Mouse (Mus musculus) lung, postnatal 25 days (tissue): ENCODE measurements around the gene Tbk1.

ENCODE experiments used
- DNase-seq: peaks from one replicate; pipeline ENCODE4 v3.0.0; 2022; ENCODE audit warnings: low spot score

Gene Tbk1

DNA sequence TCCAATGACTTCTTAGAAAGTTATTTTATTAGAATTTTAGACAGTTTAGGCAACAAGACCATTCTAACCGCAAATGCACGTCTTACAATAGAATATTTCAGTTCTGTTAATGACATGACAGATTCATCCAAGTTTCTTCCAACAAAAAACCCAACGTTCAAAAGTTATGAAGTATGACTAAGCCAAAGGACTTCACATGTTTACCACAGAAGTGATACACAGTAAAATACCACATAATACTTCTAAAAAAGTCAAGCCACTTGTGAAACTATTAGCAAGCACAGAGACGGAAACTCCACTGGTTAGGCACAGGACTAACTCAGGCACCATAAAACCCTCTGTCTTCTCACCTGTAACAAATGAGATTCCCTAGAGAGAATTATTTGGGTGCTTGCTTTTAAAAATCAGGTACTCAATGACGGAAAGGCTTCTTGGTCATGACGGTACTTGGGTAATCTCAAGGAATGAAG, 819 bp upstream of the Tbk1 start:
- DNase-seq = no peak

DNA sequence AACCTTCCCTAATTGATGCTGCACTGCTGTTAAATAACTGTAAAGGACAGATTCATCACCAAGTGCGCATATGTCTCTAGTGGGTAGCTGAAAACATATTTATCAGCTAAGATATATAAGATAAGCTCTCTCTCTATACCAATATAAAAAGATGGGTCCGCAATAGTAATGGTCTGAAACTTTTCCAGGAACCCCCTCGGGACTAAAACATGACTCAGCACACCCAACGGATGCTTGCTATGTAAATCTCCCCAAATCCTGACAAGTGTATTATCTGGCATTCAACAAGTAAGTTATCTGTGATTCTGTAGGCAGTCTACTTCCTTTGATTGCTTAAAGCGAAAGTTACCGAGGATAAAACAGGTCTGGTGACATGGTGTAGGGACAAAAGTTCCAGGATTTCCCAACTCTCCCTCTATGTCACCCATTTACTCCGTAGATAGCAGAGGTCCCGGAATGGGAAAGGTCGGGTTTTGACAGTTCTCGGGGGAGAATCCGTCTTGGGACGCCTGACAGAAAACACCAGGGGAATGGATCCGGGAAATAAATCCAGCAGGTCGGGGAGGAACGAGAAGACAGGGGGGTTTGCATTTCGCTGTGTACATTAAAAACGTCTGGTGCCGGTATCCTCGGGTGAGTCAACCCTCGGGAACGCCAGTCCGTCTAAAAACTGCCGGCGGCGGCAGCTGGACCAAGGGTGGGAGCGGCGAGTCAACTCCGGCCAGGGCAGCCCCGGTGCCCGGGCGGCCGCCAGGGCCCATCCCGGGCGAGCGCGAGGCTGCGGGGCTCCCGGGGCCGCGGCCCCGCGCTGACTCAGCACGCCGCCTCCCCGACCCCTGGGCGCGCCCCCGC, 570 bp downstream of the Tbk1 start:
- DNase-seq = no peak

DNA sequence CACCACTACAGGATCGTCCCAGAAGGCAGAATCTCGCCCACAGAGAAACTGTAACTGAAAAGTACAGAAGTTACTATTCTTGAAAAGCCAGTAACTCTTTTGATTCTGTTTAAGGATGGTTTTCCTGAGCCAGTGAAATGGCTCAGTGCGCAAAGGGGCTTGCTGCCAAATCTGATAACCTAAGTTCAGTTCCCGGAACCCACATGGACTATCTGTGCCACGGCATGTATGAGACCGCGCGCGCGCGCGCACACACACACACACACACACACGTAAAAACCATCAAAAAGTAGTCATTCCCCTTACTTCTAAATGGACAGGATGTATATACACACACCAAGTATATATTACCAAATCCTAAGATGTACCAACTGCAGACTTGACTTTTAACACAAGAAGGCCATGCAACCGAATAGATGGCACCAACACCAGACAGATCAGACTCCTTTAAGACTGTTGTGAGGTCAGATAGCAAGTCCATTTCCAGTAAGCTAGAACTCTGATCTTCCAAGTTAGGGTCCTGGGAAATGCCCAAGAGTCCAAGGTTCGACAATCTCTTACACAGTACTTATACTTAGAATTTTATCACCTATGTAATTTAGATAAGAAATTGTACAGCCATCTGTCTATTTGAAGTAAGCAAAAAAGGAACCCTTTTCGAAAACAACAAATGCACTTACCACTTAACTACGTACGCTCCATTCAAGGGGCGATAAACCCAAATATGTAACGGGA, 1.4 kb downstream of the Tbk1 start:
- no peak for DNase-seq

DNA sequence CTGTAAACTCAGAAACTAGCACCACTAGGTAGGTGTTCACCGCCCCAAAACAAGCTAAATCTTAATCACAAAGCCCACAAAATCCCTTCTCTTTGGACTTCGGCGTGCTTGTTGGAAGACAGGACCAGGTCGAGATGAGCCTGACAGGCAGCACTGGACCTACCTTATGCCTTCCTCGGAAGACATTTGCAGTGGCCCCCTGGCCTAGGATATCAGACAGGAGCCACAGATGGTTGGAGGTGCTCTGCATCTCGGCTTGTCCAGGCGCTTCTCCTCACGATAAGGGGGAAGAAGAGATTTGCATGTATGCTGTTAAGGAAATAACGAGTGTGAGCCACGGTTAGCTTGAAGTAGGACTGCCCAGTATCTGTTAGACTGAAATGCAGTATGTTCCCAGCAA, 2.6 kb downstream of the Tbk1 start:
- DNase-seq = no peak

DNA sequence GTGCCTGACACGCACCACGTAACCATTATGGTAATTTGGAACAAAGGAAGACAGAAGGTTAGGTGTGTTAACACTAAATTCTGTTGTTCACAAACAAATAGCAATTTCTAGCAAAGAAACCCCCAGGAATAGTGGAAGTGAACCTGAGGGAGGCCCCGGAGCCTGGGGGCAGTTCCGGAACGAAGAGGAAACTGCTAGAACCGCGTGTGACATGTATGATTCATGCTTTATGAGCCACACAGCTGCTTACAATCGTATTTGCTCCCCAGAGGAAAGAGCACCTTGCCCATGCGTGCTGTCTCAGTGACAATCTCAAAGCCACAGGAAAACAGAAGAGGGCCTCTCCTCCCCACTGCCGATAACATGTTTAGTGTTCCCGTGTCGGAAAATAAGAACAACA, 3.6 kb downstream of the Tbk1 start:
- no peak for DNase-seq

DNA sequence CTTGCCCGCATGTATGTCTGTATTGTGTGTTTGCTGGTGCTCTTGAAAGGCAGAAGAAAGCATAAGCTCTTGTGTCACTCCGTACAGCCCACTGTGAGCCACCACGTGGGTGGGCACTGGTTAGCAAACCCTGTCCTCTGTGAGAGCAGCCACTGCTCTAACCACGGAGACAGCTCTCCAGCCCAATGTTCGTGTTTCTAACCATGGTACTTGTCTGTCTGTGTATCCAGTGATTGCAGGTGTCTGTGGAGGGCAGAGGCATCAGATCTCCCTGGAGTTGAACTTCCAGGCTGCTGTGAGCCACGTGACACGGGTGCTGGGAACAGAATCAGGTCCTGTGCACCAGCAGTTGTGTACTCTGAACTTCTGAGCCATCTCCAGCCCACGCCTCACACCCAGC, 4.3 kb downstream of the Tbk1 start:
- DNase-seq = no peak

DNA sequence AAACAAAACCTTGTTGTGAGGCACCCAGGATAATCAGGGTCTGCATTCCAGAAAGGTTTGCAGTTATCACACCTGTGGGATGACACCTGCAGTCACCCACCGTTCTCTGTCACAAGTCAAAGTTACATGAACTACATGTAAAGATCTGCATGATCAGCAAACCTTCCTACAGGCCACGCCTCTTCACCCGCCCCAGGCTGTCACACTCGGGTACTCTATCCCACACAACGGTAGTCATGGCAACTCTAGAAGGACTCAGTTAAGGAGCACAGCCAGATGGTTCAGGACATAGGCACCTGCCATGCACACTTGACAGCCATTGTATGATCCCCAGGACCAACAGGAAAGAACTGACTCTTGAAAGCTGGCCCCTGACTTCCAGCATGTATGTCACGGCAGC, 5.2 kb downstream of the Tbk1 start:
- DNase-seq = no peak

DNA sequence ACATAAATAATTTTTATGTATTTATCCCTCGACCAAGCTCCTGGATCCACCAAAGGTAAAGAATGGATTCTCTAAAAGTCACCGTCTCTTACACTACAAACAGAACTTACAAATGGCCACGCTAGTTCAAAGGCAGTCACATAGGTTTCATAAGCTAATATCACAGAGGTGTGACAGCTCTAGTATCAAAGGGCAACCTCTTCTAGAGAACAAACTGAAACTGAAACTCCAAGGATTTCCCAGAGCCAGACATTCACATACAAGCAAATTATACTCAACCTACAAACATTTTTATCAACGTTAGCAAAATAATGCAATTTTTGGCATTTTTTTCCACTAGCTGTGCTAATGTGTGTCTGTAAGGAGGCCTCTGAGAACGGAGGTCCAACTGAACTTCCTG, 6.2 kb downstream of the Tbk1 start:
- no peak for DNase-seq

DNA sequence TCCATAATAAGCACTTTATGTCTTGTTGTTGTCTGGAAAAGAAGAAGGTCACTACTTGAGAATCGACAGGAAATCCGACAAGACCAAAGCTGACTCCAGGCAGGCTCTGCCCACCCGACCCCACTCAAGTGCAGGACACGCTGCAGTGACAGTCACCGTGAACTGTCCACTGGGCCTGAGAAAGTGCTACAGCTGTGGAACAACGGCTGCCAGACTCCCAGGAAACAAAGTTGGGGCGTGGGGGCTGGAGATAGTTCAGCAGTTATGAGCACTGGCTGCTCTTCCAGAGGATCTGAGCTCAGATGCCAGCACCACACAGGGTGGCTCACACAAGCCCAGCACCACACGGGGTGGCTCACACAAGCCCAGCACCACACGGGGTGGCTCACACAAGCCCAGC, 10.2 kb downstream of the Tbk1 start:
- no peak for DNase-seq

DNA sequence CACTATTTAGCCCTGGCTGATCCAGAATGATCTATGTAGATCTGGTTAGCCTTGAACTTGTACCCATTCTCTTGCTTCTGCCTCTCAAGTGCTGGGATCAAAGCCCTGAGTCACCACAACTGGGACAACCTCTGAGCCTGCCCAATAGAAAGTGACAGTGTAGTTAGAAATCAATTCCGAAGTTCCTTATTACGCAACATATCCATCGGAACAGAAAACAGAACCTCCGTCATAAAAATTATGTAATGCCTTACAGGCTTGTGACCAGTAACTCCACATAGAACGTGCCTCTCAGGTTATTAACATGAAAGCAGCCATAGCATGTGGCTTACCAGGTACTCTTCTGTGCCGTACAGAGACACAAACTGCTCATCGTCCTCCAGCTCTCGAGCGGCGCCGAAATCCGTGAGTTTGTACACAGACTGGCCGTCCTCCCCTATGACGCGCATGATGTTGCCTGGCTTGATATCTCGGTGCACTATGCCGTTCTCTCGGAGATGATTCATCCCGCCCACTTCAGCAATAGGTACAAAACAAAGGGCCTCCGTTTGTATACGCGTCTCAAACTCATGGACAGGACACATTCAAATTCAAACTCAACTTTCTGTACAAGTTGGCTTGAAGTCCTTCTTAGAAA, 15.0 kb downstream of the Tbk1 start:
- no peak for DNase-seq

DNA sequence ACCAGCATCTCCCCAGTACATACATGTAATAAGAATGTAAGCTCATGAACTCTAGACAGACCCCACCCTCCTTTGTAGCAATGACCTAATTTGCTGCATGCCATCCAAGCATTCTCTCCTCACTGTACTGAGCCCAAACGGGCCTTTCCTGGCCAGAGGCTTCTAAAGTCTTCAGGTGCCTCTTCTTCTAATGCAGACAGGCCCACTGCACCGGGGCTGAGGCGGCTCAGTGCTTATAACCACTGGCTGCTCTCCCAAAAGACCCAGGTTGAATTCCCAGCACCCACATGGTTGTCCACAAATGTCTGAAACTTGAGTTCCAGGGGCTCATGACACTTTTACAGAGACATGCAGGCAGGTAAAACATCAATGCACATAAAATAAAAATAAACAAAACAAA, 15.6 kb downstream of the Tbk1 start:
- no peak for DNase-seq

DNA sequence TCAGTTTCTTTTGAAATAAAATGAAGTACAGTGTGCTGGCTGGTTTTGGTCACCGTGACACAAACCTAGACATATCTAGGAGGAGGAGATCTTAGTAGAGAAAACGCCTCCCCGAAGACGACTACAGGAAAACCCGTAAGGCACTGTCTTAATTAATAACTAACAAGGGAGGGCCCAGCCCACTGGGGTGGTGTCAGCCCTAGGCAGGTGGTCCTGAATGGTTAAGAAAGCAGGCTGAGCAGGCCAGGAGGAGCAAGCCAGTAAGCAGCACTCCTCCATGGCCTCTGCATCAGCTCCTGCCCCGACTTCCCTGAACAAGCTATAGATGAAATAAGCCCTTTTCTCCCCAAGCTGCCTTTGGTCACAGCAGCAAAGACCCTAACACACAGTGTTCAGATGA, 16.8 kb downstream of the Tbk1 start:
- DNase-seq = no peak

DNA sequence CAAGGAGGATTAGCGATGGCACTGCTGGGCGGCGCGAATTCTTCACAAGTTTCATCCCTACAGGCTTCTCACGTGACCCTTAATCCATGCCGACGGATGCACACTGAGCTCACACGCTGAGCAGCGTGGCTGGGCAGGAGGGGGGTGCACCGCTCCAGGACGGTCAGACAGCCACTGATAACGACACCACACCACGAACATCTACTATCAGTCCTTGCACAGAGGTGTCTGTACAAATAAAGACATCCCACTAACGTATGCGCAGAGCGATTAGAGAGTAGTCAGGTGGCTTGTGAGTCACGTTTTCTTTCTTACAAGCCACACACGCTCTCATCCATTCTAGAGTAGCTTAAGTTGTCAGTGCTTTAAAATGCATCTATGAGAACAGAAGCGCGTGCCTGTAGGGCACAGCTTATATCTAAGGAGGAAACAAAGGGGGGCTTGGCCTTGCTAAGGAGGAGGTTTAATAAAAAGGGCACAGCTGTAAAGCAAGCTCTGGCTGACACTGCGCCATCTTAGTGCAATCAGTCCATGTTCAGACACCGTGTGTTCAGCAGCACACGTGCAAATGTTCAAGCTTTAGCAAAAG, 17.5 kb downstream of the Tbk1 start:
- no peak for DNase-seq

DNA sequence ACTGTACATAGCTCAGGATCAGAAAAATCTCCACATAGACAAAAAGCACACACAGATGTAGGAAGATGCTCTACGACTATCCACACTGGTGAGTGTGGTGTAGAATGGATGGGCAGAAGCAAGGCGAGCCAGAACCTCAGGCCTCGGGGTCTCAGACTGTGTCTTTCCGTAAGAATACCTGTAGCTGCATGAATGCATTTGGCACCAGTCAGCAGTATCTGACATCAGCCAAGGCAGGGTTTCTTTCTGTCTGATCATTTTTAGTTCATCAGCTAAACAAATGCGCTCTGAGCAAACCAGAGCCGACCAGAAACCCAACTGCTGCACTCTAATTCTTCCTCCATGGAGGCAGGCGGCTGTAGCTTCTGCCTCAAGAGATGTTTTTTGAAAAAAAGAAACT, 18.1 kb downstream of the Tbk1 start:
- no peak for DNase-seq

DNA sequence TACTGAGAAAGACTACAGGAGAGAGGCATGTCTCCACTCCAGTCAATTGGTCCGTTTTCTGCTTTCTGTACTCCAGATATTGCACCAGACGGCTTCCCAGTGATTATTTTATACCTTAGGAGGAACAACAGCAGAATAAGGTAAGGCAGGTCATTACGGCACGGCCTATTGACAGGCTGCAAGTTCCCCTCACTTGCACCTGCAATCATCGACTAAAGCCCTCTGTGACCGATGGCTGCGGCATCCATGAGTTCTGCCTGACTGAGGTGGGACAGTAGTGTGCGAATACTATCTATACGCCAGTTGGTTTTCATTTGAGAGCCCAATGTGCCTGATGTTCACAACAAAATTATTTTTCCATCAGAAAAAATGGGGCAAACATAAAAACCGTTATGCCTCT, 18.6 kb downstream of the Tbk1 start:
- DNase-seq = no peak

DNA sequence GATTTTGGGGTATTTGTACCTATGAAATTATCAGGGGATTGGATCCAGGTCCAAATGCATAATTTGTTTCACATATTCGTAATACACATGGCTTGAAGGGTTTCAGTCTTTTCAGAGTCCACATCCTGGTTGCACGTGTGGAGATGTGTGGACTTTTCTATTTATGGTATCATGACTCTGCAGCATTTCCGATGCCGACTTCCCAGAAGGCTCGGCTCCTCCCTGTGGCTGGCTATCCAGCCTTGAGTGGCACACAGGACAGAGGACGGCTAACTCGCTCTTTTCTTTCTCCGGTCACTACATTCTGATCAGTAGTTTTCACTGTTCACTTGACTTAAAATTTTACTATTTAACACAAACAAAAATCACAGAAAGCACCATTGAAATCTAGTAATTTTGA, 22.1 kb downstream of the Tbk1 start:
- DNase-seq = no peak

DNA sequence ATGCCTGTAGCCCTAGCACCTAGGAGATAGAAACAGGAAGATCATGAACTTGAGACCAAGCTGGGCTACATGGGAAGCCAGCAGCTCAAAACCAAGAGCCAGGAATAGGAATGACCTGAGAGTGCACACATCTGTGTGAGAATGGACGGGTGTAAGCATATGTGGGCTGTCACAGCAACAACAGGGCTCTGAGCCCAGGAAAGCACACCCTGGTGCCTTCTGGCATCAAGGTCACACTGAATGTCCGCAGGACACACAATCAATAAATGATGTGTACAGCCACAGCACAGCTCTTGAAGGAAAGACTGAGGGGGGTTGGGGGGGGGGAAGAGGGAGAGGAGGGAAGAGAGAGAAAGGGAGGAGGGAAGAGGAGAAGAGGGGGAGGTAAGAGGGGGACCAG, 28.4 kb downstream of the Tbk1 start:
- DNase-seq = no peak

DNA sequence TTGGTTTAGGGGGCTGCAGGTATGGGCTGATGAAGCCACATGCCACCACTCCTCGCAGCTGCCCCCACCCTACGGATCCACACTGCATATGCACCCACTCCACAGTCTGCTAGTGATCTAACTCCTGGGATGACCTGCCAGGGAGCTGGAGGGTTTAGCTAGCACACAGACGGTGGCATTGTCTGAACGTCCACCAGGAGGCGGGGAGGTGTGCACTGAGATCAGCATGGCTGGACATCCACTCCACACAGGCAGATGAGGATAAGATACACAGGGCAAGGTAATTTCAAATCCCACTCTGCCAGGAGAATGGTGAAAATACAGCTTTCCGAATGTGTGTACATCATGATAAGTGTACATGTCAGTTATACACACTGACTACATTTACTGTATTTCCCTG, 30.3 kb downstream of the Tbk1 start:
- DNase-seq = no peak

DNA sequence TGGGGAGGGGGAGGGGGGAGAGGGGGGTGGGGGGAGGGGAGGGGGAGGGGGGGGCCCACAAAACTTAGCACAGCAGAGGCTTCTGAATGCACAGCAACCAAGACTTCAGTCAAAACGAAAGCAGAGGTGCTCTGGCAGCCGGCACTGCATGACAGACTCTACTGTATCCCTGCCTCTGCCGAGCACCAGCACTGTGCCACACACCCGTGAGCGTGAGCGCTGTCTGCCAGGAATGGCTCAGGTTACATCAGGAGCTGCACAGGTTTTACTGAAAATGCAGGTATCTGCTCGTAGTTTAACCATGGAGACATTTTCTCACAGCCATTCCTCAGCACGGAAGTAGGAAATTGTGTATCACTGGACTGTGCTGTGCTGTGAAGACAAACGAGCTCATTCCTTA, 36.3 kb downstream of the Tbk1 start:
- no peak for DNase-seq

DNA sequence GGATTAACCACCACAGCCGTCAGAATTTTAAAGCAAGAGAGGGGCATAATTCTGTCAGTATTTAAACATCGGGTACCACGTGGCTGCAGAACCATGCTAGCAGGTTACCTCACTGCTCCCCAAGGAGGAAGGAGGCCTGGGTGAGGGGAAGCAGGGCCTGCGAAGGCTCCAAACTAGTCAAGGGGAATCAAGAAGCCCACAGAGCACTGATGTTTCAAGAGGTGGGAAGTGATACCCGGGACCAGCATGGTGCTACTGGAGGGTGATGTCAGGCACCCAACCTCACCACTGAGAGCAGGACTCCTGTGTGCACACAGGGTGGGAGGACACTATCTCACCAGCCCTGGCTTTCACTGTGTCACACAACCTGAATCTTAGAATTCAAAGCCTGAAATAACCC, 36.9 kb downstream of the Tbk1 start:
- DNase-seq = no peak

DNA sequence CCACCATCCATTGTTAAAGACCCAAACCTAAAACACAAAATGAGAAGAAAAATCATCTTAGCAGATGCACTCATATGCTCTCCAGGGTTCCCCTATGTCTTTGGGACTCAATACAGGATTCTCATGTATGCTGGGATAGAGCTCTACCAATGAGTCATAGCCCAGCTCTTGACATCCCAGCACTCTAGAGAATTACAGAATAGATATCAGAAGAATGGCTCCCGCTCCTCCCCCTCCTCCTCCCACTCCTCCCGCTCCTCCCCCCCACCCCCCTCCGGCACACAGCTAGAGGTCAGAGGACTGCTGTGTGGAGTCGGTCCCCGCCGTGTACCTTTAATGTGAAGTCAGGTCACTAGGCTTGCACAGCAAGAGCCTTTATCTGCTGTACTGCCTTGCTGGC, 39.4 kb downstream of the Tbk1 start:
- no peak for DNase-seq

DNA sequence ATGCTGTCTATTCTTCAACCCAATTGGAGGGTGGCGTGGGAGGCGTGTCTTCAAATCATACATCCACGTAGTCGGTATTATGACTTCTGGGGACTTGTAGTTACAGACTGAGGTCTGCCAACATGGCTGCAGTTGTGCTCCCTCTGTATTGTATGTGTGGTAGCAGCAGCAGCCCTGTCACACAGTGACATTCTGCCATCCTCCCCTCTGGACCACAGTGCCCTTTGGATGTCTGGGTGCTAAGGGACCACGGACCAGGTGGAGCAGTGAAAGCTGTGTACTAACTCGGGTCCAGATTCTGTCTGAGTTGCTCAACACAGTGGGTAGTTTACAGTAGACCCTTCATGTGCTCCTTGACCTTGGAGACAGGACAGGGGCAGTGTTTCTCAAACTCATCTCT, 43.0 kb downstream of the Tbk1 start:
- no peak for DNase-seq

DNA sequence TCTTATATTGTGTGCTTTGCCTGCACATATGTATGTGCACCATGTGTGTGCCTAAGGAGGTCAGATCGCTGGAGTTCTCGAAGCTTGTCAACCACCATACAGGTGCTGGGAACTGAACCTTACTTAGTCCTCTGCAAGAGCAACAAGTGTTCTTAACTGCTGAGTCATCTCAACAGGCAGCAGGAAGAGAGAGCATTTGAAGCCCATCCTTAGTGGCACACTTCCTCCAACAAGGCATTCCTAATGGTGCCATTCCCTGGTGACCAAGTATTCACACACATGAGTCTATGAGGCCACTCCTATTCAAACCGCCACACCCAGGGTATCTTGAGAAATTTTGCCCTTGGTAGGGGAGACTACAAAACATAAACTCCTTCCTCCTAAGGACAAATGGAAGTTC, 44.4 kb downstream of the Tbk1 start:
- no peak for DNase-seq
